Mouse (Mus musculus): ENCODE data around the gene Tmem184c. TPM values are rescaled to one million over a fixed set of nuclear protein-coding genes. Genes with fewer than 3 reads are reported as not detected.

The Tmem184c gene
- polyA plus RNA-seq, 1 experiment from 2014 or later: 77.3 TPM

DNA sequence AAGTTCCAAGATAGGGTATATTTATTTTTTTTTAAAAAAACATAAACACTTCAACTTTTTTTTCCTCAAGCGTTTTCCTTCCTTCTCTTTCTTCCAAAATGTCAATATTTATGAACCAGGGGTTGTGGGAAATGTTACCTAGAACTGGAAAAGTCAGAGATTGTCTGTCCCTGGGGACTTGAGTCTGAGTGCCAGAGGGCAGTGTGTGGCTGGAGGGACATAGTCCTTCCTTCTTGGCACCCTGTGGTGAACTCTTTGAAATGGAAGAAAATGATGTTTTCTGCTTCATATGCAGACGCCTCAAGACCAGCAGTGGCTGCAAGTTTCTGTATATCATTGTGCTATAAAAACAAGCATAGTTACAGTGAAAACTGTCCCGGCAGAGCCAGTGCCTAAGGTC is 20.2 kb upstream of the Tmem184c start:
- Histone ChIP-seq H3K4me3 (replicated peaks; ENCODE audit: low read depth, low read length) (no peak overlapping the region), H3K27ac (replicated peaks; ENCODE audit: low read depth, low read length) (no peak overlapping the region), H3K4me1 (ENCODE audit: control insufficient read depth, insufficient read depth, low read length) (no peaks in the 10 kb centered on the region), H3K9ac (replicated peaks; ENCODE audit: low read length) (no peak overlapping the region), H3K9me3 (ENCODE audit: control insufficient read depth, low read length) (no peaks in the 10 kb centered on the region), H3K4me2 (ENCODE audit: low read length) (no peak overlapping the region), H3K36me3 (ENCODE audit: control insufficient read depth, insufficient read depth, low read length) (no peaks in the 10 kb centered on the region), H3K27me3 (ENCODE audit: control insufficient read depth, insufficient read depth, low read length) (no peaks in the 10 kb centered on the region)
- ATAC-seq (ENCODE audit: low FRiP score, low TSS enrichment): no peak
- WGBS: 45% methylated on average over 3 of the region's 3 CpGs
- DNase-seq: peak; percentile 39

DNA sequence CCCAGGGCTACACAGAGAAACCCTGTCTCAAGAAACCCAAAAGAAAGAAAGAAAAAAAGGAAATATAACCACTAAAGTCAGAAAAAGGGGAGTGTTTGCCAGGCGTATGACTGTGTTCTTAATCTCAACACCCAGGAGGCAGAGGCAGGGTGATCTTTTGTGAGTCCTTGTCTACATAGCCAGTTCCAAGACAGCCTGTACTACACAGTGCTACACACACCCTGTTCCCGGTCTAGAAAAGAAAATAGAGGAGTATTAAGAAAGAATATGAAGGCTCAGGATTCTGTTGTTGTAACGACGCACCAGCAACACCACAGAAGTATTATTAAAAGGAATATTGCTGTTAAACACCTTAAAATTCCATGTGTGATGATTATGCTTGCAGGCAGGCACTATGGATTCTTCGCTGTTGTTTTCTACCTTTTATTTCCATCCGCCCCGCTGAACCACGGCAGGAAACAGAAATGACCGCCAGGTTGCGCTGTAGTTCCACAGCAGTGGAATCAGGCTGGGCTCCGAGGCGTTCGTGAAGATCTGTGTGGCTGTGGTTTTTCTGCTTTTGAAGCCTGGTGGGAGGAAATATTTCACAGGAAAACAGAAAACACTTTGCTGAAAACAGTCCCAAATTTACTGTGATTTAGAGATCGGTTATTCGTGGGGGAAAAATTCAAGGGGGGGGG is 19.5 kb upstream of the Tmem184c start:
- no peak overlapping the region for H3K4me3 ChIP-seq (replicated peaks; ENCODE audit: low read depth, low read length)
- no peaks in the 10 kb centered on the region for H3K27me3 ChIP-seq (ENCODE audit: control insufficient read depth, insufficient read depth, low read length)
- H3K4me2 ChIP-seq (ENCODE audit: low read length): no peak overlapping the region
- ATAC-seq (ENCODE audit: low FRiP score, low TSS enrichment) (peak; percentile 88; the same call in 1 of the 2 replicates), DNase-seq (peak; percentile 95)
- no peaks in the 10 kb centered on the region for H3K9me3 ChIP-seq (ENCODE audit: control insufficient read depth, low read length)
- no peak overlapping the region for H3K27ac ChIP-seq (replicated peaks; ENCODE audit: low read depth, low read length)
- WGBS: 18% methylated on average over 15 of the region's 15 CpGs
- H3K4me1 ChIP-seq (ENCODE audit: control insufficient read depth, insufficient read depth, low read length): no peaks in the 10 kb centered on the region
- H3K9ac ChIP-seq (replicated peaks; ENCODE audit: low read length): no peak overlapping the region
- H3K36me3 ChIP-seq (ENCODE audit: control insufficient read depth, insufficient read depth, low read length): no peaks in the 10 kb centered on the region

DNA sequence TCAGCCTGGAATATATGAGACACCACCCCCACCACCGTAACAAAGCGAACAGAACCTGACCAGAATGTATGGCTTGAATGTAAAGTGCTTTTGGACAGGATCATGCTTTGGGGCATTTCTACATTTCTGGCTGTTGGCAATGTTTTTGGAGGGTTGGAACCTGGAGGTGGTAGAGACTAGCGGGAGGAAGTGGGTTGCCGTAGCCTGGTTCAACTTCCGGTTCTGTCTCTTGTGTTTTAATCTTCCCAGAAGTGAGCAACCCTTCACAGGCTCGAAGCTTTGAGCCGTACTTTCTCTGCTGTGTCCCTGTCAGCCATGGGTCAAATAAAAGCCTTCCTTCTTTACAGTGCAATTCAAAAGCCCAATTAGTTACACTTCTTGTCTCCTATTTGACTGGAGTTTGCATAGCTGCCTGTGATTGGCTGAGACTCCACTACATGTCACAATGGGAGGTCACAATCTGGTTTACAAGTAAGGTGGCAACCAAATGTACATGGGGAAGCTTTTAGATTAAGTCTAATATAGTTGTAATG is 13.2 kb upstream of the Tmem184c start:
- no peak overlapping the region for H3K4me2 ChIP-seq (ENCODE audit: low read length)
- H3K9me3 ChIP-seq (ENCODE audit: control insufficient read depth, low read length): no peaks in the 10 kb centered on the region
- DNase-seq (peak; percentile 3), ATAC-seq (ENCODE audit: low FRiP score, low TSS enrichment) (peak; percentile 58; the same call in 1 of the 2 replicates)
- H3K27ac ChIP-seq (replicated peaks; ENCODE audit: low read depth, low read length): no peak overlapping the region
- H3K27me3 ChIP-seq (ENCODE audit: control insufficient read depth, insufficient read depth, low read length): no peaks in the 10 kb centered on the region
- WGBS: 60% methylated on average over 7 of the region's 7 CpGs
- H3K4me1 ChIP-seq (ENCODE audit: control insufficient read depth, insufficient read depth, low read length): no peaks in the 10 kb centered on the region
- H3K36me3 ChIP-seq (ENCODE audit: control insufficient read depth, insufficient read depth, low read length): no peaks in the 10 kb centered on the region
- H3K4me3 ChIP-seq (replicated peaks; ENCODE audit: low read depth, low read length): no peak overlapping the region
- no peak overlapping the region for H3K9ac ChIP-seq (replicated peaks; ENCODE audit: low read length)

DNA sequence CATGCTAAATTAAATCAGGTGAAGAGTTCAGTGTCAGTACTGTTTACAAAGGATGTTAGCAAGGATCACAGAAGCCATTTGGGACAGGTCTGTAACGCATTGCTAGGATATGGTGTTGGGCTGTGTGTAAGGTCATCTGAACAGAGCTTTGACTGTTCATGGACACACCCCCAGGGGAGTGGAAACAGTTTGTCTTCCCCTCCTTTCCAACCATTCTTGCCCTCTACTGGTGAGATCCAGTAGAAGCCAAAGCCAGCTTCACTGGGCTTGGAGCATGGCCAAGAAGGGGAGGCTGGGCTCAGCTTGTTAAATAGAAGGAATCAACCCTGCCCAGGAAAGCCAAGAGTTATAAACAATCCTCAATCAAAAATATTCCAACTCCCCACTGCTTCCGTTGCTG is 7.4 kb upstream of the Tmem184c start:
- no peak overlapping the region for H3K27ac ChIP-seq (replicated peaks; ENCODE audit: low read depth, low read length)
- no peak overlapping the region for H3K4me2 ChIP-seq (ENCODE audit: low read length)
- 72% methylated on average over 2 of the region's 2 CpGs for WGBS
- H3K9ac ChIP-seq (replicated peaks; ENCODE audit: low read length): no peak overlapping the region
- DNase-seq (peak; percentile 66), ATAC-seq (ENCODE audit: low FRiP score, low TSS enrichment) (no peak)
- H3K27me3 ChIP-seq (ENCODE audit: control insufficient read depth, insufficient read depth, low read length): no peaks in the 10 kb centered on the region
- no peaks in the 10 kb centered on the region for H3K4me1 ChIP-seq (ENCODE audit: control insufficient read depth, insufficient read depth, low read length)
- H3K9me3 ChIP-seq (ENCODE audit: control insufficient read depth, low read length): no peaks in the 10 kb centered on the region
- H3K36me3 ChIP-seq (ENCODE audit: control insufficient read depth, insufficient read depth, low read length): no peaks in the 10 kb centered on the region
- H3K4me3 ChIP-seq (replicated peaks; ENCODE audit: low read depth, low read length): no peak overlapping the region

DNA sequence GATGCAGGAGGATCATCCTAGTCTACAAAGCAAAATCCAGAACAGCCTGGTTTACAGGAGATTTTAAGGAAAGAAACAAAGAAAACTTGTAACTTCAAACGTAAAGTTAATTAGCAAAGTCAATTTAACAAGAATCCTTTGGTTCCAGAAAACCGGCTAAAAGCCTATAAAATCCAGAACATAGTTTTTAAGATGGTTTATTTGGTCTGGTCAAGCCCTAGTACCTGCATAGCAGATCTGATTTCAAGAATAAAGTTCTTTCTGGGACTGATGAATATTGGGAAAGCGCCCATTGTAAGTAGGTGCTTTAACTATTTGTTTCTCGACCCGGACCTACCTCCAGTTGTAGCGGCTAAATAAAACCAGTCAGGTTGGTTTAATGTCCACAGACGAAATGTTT is 877 bp downstream of the Tmem184c start:
- peak overlapping the region; percentile 74 for H3K4me3 ChIP-seq (replicated peaks; ENCODE audit: low read depth, low read length)
- no peak overlapping the region for H3K27ac ChIP-seq (replicated peaks; ENCODE audit: low read depth, low read length)
- peak overlapping the region; percentile 86 for H3K4me2 ChIP-seq (ENCODE audit: low read length)
- peaks cover 14% of the 10 kb centered on the region for H3K4me1 ChIP-seq (ENCODE audit: control insufficient read depth, insufficient read depth, low read length)
- peaks cover 12% of the 10 kb centered on the region for H3K36me3 ChIP-seq (ENCODE audit: control insufficient read depth, insufficient read depth, low read length)
- no peaks in the 10 kb centered on the region for H3K9me3 ChIP-seq (ENCODE audit: control insufficient read depth, low read length)
- no peak for DNase-seq
- H3K9ac ChIP-seq (replicated peaks; ENCODE audit: low read length): peak overlapping the region; percentile 67
- 7% methylated on average over 7 of the region's 7 CpGs for WGBS
- ATAC-seq (ENCODE audit: low FRiP score, low TSS enrichment): no peak
- no peaks in the 10 kb centered on the region for H3K27me3 ChIP-seq (ENCODE audit: control insufficient read depth, insufficient read depth, low read length)

DNA sequence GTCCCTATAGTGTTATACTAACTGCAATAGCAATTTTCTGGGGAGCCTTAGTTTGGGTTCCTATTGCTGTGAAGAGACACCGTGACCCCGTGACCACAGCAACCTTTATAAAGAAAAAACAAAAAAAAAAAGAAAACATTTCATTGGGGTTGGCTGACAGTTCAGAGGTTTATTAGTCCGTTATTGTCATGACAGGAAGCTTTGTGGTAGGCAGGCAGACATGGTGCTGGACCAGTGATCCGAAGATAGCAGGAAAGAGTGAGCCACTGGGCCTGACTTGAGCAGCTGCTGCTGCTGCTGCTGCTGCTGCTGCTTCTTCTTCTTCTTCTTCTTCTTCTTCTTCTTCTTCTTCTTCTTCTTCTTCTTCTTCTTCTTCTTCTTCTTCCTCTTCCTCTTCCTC is 26.3 kb downstream of the Tmem184c start:
- no peak for ATAC-seq (ENCODE audit: low FRiP score, low TSS enrichment)
- Histone ChIP-seq H3K27ac (replicated peaks; ENCODE audit: low read depth, low read length) (no peak overlapping the region), H3K9ac (replicated peaks; ENCODE audit: low read length) (no peak overlapping the region), H3K27me3 (ENCODE audit: control insufficient read depth, insufficient read depth, low read length) (no peaks in the 10 kb centered on the region), H3K4me3 (replicated peaks; ENCODE audit: low read depth, low read length) (no peak overlapping the region), H3K4me1 (ENCODE audit: control insufficient read depth, insufficient read depth, low read length) (no peaks in the 10 kb centered on the region), H3K9me3 (ENCODE audit: control insufficient read depth, low read length) (no peaks in the 10 kb centered on the region), H3K36me3 (ENCODE audit: control insufficient read depth, insufficient read depth, low read length) (peaks cover 27% of the 10 kb centered on the region), H3K4me2 (ENCODE audit: low read length) (no peak overlapping the region)
- WGBS: 82% methylated on average over 4 of the region's 4 CpGs
- no peak for DNase-seq

DNA sequence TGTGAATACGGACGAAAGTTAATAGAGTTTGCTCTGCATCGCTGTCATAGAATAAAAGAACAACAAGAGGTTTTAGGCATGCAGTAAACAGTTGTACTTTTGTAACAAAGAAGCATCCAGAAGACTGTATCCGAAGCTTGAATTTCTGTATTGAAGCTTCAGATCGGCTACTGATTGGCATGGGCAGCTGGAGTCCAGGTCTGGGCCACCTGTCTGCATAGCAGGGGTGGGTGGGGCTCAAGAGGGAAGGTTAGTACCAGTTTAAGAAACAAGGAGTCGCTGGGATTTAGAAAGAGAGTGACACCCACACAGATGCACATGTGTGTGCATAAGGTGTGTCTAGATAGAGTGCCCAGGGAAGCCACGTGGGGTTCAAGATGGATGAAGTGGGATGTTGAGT is 32.8 kb downstream of the Tmem184c start:
- DNase-seq (no peak), ATAC-seq (ENCODE audit: low FRiP score, low TSS enrichment) (no peak)
- H3K36me3 ChIP-seq (ENCODE audit: control insufficient read depth, insufficient read depth, low read length): peaks cover 57% of the 10 kb centered on the region
- no peak overlapping the region for H3K4me3 ChIP-seq (replicated peaks; ENCODE audit: low read depth, low read length)
- no peaks in the 10 kb centered on the region for H3K9me3 ChIP-seq (ENCODE audit: control insufficient read depth, low read length)
- H3K27me3 ChIP-seq (ENCODE audit: control insufficient read depth, insufficient read depth, low read length): no peaks in the 10 kb centered on the region
- no peaks in the 10 kb centered on the region for H3K4me1 ChIP-seq (ENCODE audit: control insufficient read depth, insufficient read depth, low read length)
- 97% methylated on average over 7 of the region's 7 CpGs for WGBS
- H3K4me2 ChIP-seq (ENCODE audit: low read length): no peak overlapping the region
- H3K27ac ChIP-seq (replicated peaks; ENCODE audit: low read depth, low read length): no peak overlapping the region
- H3K9ac ChIP-seq (replicated peaks; ENCODE audit: low read length): no peak overlapping the region

DNA sequence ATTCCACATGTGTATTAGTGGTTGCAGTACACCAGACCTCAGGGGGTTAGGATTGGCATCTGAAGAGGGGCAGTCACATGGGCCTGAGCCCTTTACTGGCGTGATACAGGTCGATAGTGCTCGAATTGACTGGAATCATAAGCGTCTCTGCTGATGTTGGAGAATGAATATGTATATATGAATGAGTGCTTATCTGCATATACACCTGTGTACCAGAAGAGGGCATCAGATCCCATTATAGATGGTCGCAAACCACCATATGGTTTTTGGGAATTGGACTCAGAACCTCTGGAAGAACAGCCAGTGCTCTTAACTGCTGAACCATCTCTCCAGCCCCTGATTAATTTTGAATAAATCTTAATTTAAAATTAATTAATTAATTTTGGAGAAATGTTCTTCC is 36.3 kb downstream of the Tmem184c start:
- 94% methylated on average over 5 of the region's 5 CpGs for WGBS
- DNase-seq (peak; percentile 2), ATAC-seq (ENCODE audit: low FRiP score, low TSS enrichment) (no peak)
- H3K4me1 ChIP-seq (ENCODE audit: control insufficient read depth, insufficient read depth, low read length): no peaks in the 10 kb centered on the region
- H3K4me2 ChIP-seq (ENCODE audit: low read length): no peak overlapping the region
- H3K9ac ChIP-seq (replicated peaks; ENCODE audit: low read length): no peak overlapping the region
- no peaks in the 10 kb centered on the region for H3K9me3 ChIP-seq (ENCODE audit: control insufficient read depth, low read length)
- no peaks in the 10 kb centered on the region for H3K27me3 ChIP-seq (ENCODE audit: control insufficient read depth, insufficient read depth, low read length)
- no peak overlapping the region for H3K27ac ChIP-seq (replicated peaks; ENCODE audit: low read depth, low read length)
- H3K36me3 ChIP-seq (ENCODE audit: control insufficient read depth, insufficient read depth, low read length): peaks cover 51% of the 10 kb centered on the region
- H3K4me3 ChIP-seq (replicated peaks; ENCODE audit: low read depth, low read length): no peak overlapping the region

DNA sequence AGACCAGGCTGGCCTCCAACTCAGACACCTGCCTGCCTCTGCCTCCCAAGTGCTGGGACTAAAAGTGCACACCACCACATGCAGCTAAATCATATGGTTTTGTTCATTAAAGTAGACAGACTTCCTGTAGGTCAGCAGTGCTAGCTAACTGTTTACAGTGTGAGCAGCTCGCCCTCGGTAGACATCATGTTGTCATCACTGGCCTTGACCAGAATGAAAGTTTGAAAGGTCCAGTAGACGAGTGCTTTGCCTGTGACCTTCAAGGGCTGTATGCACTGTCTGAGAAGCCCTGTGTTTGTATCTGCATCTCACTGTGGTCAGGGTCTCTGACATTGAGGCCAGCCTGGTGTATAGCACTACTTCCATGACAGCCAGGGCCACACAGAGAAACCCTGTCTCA is 49.1 kb downstream of the Tmem184c start:
- H3K4me3 ChIP-seq (replicated peaks; ENCODE audit: low read depth, low read length): no peak overlapping the region
- no peaks in the 10 kb centered on the region for H3K27me3 ChIP-seq (ENCODE audit: control insufficient read depth, insufficient read depth, low read length)
- peaks cover 78% of the 10 kb centered on the region for H3K36me3 ChIP-seq (ENCODE audit: control insufficient read depth, insufficient read depth, low read length)
- ATAC-seq (ENCODE audit: low FRiP score, low TSS enrichment) (no peak), DNase-seq (no peak)
- WGBS: 94% methylated on average over 3 of the region's 3 CpGs
- no peaks in the 10 kb centered on the region for H3K4me1 ChIP-seq (ENCODE audit: control insufficient read depth, insufficient read depth, low read length)
- no peaks in the 10 kb centered on the region for H3K9me3 ChIP-seq (ENCODE audit: control insufficient read depth, low read length)
- no peak overlapping the region for H3K4me2 ChIP-seq (ENCODE audit: low read length)
- H3K27ac ChIP-seq (replicated peaks; ENCODE audit: low read depth, low read length): no peak overlapping the region
- no peak overlapping the region for H3K9ac ChIP-seq (replicated peaks; ENCODE audit: low read length)
